Mouse (Mus musculus): ENCODE results near the gene Ip6k3. TPM values are rescaled to one million over a fixed set of nuclear protein-coding genes. Genes with fewer than 3 reads are reported as not detected.

Gene Ip6k3
- polyA plus RNA-seq, 1 experiment from 2014 or later = 0.17 TPM

- H3K27me3 ChIP-seq = no peaks in the 10 kb centered on the region
- no peaks in the 10 kb centered on the region for H3K9me3 ChIP-seq
- no peak overlapping the region for H3K4me3 ChIP-seq
- no peak for ATAC-seq (replicated peaks)
- H3K4me2 ChIP-seq (replicated peaks) = no peak overlapping the region
- H3K27ac ChIP-seq (replicated peaks) = no peak overlapping the region
- H3K9ac ChIP-seq (replicated peaks) = no peak overlapping the region
- no peaks in the 10 kb centered on the region for H3K36me3 ChIP-seq
- WGBS = 91% methylated on average over 17 of the region's 17 CpGs
- peaks cover 17% of the 10 kb centered on the region for H3K4me1 ChIP-seq
Measured at GRCm38 (mm10) chr17:27178427-27179177, 11.0 kb upstream of the Ip6k3 start.

GRCm38 (mm10) chr17:27178019-27178418, 10.4 kb upstream of the Ip6k3 start:
- 96% methylated on average over 9 of the region's 9 CpGs for WGBS
- Histone ChIP-seq H3K27me3 (no peaks in the 10 kb centered on the region), H3K4me1 (peaks cover 17% of the 10 kb centered on the region), H3K36me3 (no peaks in the 10 kb centered on the region), H3K4me3 (no peak overlapping the region), H3K9ac (replicated peaks) (no peak overlapping the region), H3K9me3 (no peaks in the 10 kb centered on the region), H3K4me2 (replicated peaks) (no peak overlapping the region), H3K27ac (replicated peaks) (no peak overlapping the region)
- no peak for ATAC-seq (replicated peaks)

GRCm38 (mm10) chr17:27176754-27177153, 9.2 kb upstream of the Ip6k3 start:
- Histone ChIP-seq H3K4me1 (peaks cover 12% of the 10 kb centered on the region), H3K4me2 (replicated peaks) (no peak overlapping the region), H3K9ac (replicated peaks) (no peak overlapping the region), H3K36me3 (no peaks in the 10 kb centered on the region), H3K4me3 (no peak overlapping the region), H3K27me3 (no peaks in the 10 kb centered on the region), H3K27ac (replicated peaks) (no peak overlapping the region), H3K9me3 (no peaks in the 10 kb centered on the region)
- no peak for ATAC-seq (replicated peaks)
- WGBS = 88% methylated on average over 4 of the region's 4 CpGs

GRCm38 (mm10) chr17:27176287-27176686, 8.7 kb upstream of the Ip6k3 start:
- peaks cover 12% of the 10 kb centered on the region for H3K4me1 ChIP-seq
- no peak overlapping the region for H3K27ac ChIP-seq (replicated peaks)
- ATAC-seq (replicated peaks) = no peak
- H3K36me3 ChIP-seq = no peaks in the 10 kb centered on the region
- no peaks in the 10 kb centered on the region for H3K9me3 ChIP-seq
- 86% methylated on average over 3 of the region's 3 CpGs for WGBS
- H3K9ac ChIP-seq (replicated peaks) = no peak overlapping the region
- no peak overlapping the region for H3K4me2 ChIP-seq (replicated peaks)
- H3K27me3 ChIP-seq = no peaks in the 10 kb centered on the region
- H3K4me3 ChIP-seq = no peak overlapping the region

- Histone ChIP-seq H3K9me3 (no peaks in the 10 kb centered on the region), H3K27ac (replicated peaks) (no peak overlapping the region), H3K4me2 (replicated peaks) (no peak overlapping the region), H3K4me1 (peaks cover 12% of the 10 kb centered on the region), H3K27me3 (no peaks in the 10 kb centered on the region), H3K36me3 (no peaks in the 10 kb centered on the region), H3K4me3 (no peak overlapping the region), H3K9ac (replicated peaks) (no peak overlapping the region)
- ATAC-seq (replicated peaks) = no peak; the same call in 1 of the 2 replicates
- WGBS = 21% methylated on average over 14 of the region's 14 CpGs
Measured at GRCm38 (mm10) chr17:27175196-27175874, 7.7 kb upstream of the Ip6k3 start.

GRCm38 (mm10) chr17:27173715-27174114, 6.1 kb upstream of the Ip6k3 start:
- H3K36me3 ChIP-seq = no peaks in the 10 kb centered on the region
- H3K27me3 ChIP-seq = no peaks in the 10 kb centered on the region
- no peaks in the 10 kb centered on the region for H3K9me3 ChIP-seq
- no peak overlapping the region for H3K4me2 ChIP-seq (replicated peaks)
- no peak for ATAC-seq (replicated peaks)
- H3K4me3 ChIP-seq = no peak overlapping the region
- no peak overlapping the region for H3K27ac ChIP-seq (replicated peaks)
- WGBS = 64% methylated on average over 3 of the region's 3 CpGs
- no peak overlapping the region for H3K9ac ChIP-seq (replicated peaks)
- peaks cover 12% of the 10 kb centered on the region for H3K4me1 ChIP-seq

GRCm38 (mm10) chr17:27172459-27172858, 4.9 kb upstream of the Ip6k3 start:
- H3K9ac ChIP-seq (replicated peaks) = no peak overlapping the region
- H3K4me3 ChIP-seq = no peak overlapping the region
- no peaks in the 10 kb centered on the region for H3K27me3 ChIP-seq
- H3K36me3 ChIP-seq = no peaks in the 10 kb centered on the region
- H3K4me2 ChIP-seq (replicated peaks) = no peak overlapping the region
- no peak for ATAC-seq (replicated peaks)
- WGBS = 85% methylated on average over 9 of the region's 9 CpGs
- peaks cover 12% of the 10 kb centered on the region for H3K4me1 ChIP-seq
- H3K27ac ChIP-seq (replicated peaks) = no peak overlapping the region
- no peaks in the 10 kb centered on the region for H3K9me3 ChIP-seq

GRCm38 (mm10) chr17:27171121-27171520, 3.5 kb upstream of the Ip6k3 start:
- Histone ChIP-seq H3K4me2 (replicated peaks) (no peak overlapping the region), H3K4me3 (no peak overlapping the region), H3K27ac (replicated peaks) (no peak overlapping the region), H3K9ac (replicated peaks) (no peak overlapping the region), H3K27me3 (no peaks in the 10 kb centered on the region), H3K9me3 (no peaks in the 10 kb centered on the region), H3K4me1 (peaks cover 11% of the 10 kb centered on the region), H3K36me3 (no peaks in the 10 kb centered on the region)
- no peak for ATAC-seq (replicated peaks)
- WGBS = 87% methylated on average over 5 of the region's 5 CpGs

- 74% methylated on average over 11 of the region's 11 CpGs for WGBS
- H3K4me2 ChIP-seq (replicated peaks) = no peak overlapping the region
- no peaks in the 10 kb centered on the region for H3K36me3 ChIP-seq
- H3K27ac ChIP-seq (replicated peaks) = no peak overlapping the region
- H3K9ac ChIP-seq (replicated peaks) = no peak overlapping the region
- H3K4me1 ChIP-seq = peaks cover under 1% of the 10 kb centered on the region; the same call in 1 of the 2 replicates
- H3K27me3 ChIP-seq = no peaks in the 10 kb centered on the region
- ATAC-seq (replicated peaks) = no peak
- no peaks in the 10 kb centered on the region for H3K9me3 ChIP-seq
- no peak overlapping the region for H3K4me3 ChIP-seq
Measured at GRCm38 (mm10) chr17:27169952-27170695, 2.5 kb upstream of the Ip6k3 start.

GRCm38 (mm10) chr17:27168569-27168968, 974 bp upstream of the Ip6k3 start:
- WGBS = 96% methylated on average over 4 of the region's 4 CpGs
- H3K27me3 ChIP-seq = no peaks in the 10 kb centered on the region
- no peak overlapping the region for H3K4me2 ChIP-seq (replicated peaks)
- no peak for ATAC-seq (replicated peaks)
- no peak overlapping the region for H3K27ac ChIP-seq (replicated peaks)
- H3K36me3 ChIP-seq = no peaks in the 10 kb centered on the region
- H3K9me3 ChIP-seq = no peaks in the 10 kb centered on the region
- no peaks in the 10 kb centered on the region for H3K4me1 ChIP-seq
- no peak overlapping the region for H3K9ac ChIP-seq (replicated peaks)
- H3K4me3 ChIP-seq = no peak overlapping the region

GRCm38 (mm10) chr17:27166901-27167300, 694 bp downstream of the Ip6k3 start:
- Histone ChIP-seq H3K4me2 (replicated peaks) (no peak overlapping the region), H3K9me3 (no peaks in the 10 kb centered on the region), H3K4me1 (no peaks in the 10 kb centered on the region), H3K9ac (replicated peaks) (no peak overlapping the region), H3K27ac (replicated peaks) (no peak overlapping the region), H3K36me3 (no peaks in the 10 kb centered on the region), H3K4me3 (no peak overlapping the region), H3K27me3 (no peaks in the 10 kb centered on the region)
- 70% methylated on average over 6 of the region's 6 CpGs for WGBS
- ATAC-seq (replicated peaks) = no peak

GRCm38 (mm10) chr17:27165054-27165773, 2.4 kb downstream of the Ip6k3 start:
- Histone ChIP-seq H3K4me1 (no peaks in the 10 kb centered on the region), H3K4me3 (no peak overlapping the region), H3K9ac (replicated peaks) (no peak overlapping the region), H3K27ac (replicated peaks) (no peak overlapping the region), H3K4me2 (replicated peaks) (no peak overlapping the region), H3K27me3 (no peaks in the 10 kb centered on the region), H3K36me3 (no peaks in the 10 kb centered on the region), H3K9me3 (no peaks in the 10 kb centered on the region)
- no peak for ATAC-seq (replicated peaks)
- WGBS = 71% methylated on average over 8 of the region's 8 CpGs
